Mouse (Mus musculus) left cerebral cortex, adult 2 months (tissue): Measurements from ENCODE around the gene Fam76a. TPM values are rescaled to one million over a fixed set of nuclear protein-coding genes. Genes with fewer than 3 reads are reported as not detected.

ENCODE experiments used
- DNase-seq, 2 experiments: peaks; one replicate each; pipeline ENCODE4 v3.0.0; 2021 to 2022; ENCODE audit warnings: low spot score in 2 of 2, mixed read lengths in 1 of 2; ENCODE audit errors: extremely low spot score in 1 of 2
- H3K27ac ChIP-seq: fragments of 200-600 bp; 2 replicates; pipeline ENCODE4 v1.8.1; 2022
- H3K4me3 ChIP-seq: fragments of 200-600 bp; 2 replicates; pipeline ENCODE4 v1.8.1; 2022
- CTCF ChIP-seq: fragments of 200-600 bp; IDR thresholded peaks from 2 replicates; pipeline ENCODE4 v1.8.1; 2022; ENCODE audit warnings: antibody characterized with exemption, mild to moderate bottlenecking, moderate library complexity
- intact Hi-C: fragments of 180-260 bp; cut with DNase I; formaldehyde crosslinking; loops from one replicate; pipeline ENCODE4 v1.15.1; 2025
- total RNA-seq, 2 experiments: library from RNA; stranded (reverse); gene quantifications; 2 replicates each; pipeline ENCODE4 v1.2.3; 2021

Fam76a gene
- total RNA-seq, 2 experiments from 2014 or later = 47.6 to 49.9 TPM

DNA sequence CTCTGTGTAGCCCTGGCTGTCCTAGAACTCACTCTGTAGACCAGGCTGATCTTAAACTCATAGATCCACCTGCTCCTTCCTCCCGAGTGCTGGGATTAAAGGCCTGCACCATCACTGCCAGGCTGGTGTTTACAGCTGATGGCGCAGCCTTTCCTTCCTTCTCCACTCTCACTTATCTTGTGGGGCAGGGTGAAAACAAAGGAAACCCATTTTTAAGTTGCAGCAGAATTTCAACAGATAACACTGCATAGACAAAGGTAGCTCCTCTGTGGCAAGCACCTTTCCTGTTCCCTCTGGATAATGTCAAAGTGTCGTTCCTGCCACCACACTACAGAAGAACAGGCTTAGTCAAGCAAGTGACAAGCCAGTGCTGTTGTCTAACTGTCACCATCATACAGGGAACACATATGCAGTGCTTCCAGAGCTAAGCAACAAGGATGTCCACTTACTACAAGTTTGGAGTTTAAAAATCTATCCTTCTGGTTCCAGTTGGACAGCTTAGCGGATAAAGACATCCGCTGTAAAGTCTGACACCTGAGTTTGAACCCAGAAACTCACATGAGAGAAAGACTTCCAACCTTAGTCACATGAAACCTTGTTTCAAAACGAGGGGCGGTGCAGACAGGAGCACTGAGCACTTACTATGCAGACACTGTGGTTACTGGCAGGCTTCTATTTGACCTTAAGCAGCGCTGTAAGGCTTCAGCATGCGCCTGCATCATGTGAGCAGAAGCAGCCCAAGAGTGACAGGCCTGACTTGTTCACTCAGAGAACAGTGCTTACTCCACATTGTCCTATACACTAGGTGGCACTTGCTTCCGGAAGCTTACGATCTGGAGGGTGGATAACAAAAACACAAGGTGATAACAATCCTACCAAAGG, 48.6 kb downstream of the Fam76a start:
- intact Hi-C loops = no loop called here
- DNase-seq = no peak
- Histone ChIP-seq H3K27ac (no peak overlapping the region), H3K4me3 (no peak overlapping the region)
- no peak for TF ChIP-seq CTCF

- no peak overlapping the region for H3K27ac ChIP-seq
- no peak overlapping the region for H3K4me3 ChIP-seq
- intact Hi-C loops = no loop called here
- no peak for TF ChIP-seq CTCF
- DNase-seq = no peak
These were observed 51.2 kb downstream of the Fam76a start for GRCm38 (mm10) chr4:132871116-132871515.

GRCm38 (mm10) chr4:132864856-132865255, 57.5 kb downstream of the Fam76a start:
- intact Hi-C loops = no loop called here
- no peak overlapping the region for H3K4me3 ChIP-seq
- TF ChIP-seq CTCF = no peak
- DNase-seq = no peak
- no peak overlapping the region for H3K27ac ChIP-seq

DNA sequence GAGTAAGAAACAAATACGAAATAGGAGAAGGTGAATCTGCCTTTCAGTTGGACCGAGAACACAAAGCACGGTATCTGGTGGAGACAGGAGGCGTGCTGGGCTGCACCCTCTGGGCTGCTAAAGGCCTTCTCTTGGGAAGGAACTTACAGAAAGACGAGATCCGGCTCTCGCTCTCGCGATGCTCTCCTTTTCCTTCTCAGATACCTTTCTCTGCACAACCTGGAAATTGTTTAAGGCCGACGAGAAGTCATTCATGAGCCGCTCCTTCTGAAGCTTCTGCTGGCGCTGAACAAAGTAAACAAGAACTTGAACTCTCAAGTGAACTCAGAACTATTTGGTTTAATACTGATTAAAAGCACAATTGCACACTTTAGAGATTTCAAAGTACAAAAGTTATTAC, 59.3 kb downstream of the Fam76a start:
- intact Hi-C loops = no loop called here
- no peak for DNase-seq
- H3K4me3 ChIP-seq = no peak overlapping the region
- TF ChIP-seq CTCF = no peak
- H3K27ac ChIP-seq = no peak overlapping the region

- TF ChIP-seq CTCF = no peak
- no peak for DNase-seq
- intact Hi-C loops = no loop called here
- no peak overlapping the region for H3K4me3 ChIP-seq
- no peak overlapping the region for H3K27ac ChIP-seq
These were observed 61.5 kb downstream of the Fam76a start for GRCm38 (mm10) chr4:132860880-132861279.

Other genes with a start within 250 kb of the Fam76a start
- gene Xkr8, start 190.0 kb downstream of the Fam76a start, total RNA-seq = 1 to 10 TPM; 2.5 to 3.3 TPM
- gene Smpdl3b, start 165.3 kb downstream of the Fam76a start, total RNA-seq = 1 to 10 TPM; 4.3 to 4.4 TPM
- gene Rpa2, start 154.2 kb downstream of the Fam76a start, total RNA-seq = 10 to 100 TPM; 13.0 to 16.2 TPM
- under 1 TPM; 0.86 to 0.94 TPM for gene Themis2, start 126.2 kb downstream of the Fam76a start, total RNA-seq
- gene Ppp1r8, start 79.4 kb downstream of the Fam76a start, total RNA-seq = 10 to 100 TPM; 41.2 to 41.8 TPM
- gene Stx12, start 38.0 kb downstream of the Fam76a start, total RNA-seq = 100 to 1,000 TPM; 101 to 110 TPM
- under 1 TPM; 0.23 TPM for gene Fgr, start 51.5 kb upstream of the Fam76a start, total RNA-seq
- gene Ahdc1, start 88.7 kb upstream of the Fam76a start, total RNA-seq = 100 to 1,000 TPM; 108 to 132 TPM
- gene Wasf2, start 207.9 kb upstream of the Fam76a start, total RNA-seq = 10 to 100 TPM; 25.7 to 34.3 TPM